Mouse (Mus musculus) heart, embryonic 11.5 days (tissue): ENCODE results near the gene Shisa7. TPM values are rescaled to one million over a fixed set of nuclear protein-coding genes. Genes with fewer than 3 reads are reported as not detected.

Source experiments
- ATAC-seq: fragments of 200-750 bp; cut with Nextera tagmentation; replicated peaks from 2 replicates; pipeline ENCODE4 v1.8.0; 2017; ENCODE audit warnings: moderate library complexity; ENCODE audit not compliant: insufficient number of reproducible peaks, low FRiP score, low TSS enrichment
- H3K27ac ChIP-seq: fragments of 300-500 bp; sonication (generic); 2 replicates; pipeline ENCODE4 v1.5.1; 2014; ENCODE audit warnings: mild to moderate bottlenecking, low read depth, low read length
- H3K27me3 ChIP-seq: fragments of 300-500 bp; sonication (generic); 2 replicates; pipeline ENCODE4 v1.6.1; 2014; ENCODE audit warnings: mild to moderate bottlenecking, low read length, mixed read lengths; ENCODE audit not compliant: control insufficient read depth, insufficient read depth
- H3K36me3 ChIP-seq: fragments of 300-500 bp; sonication (generic); 2 replicates; pipeline ENCODE4 v1.6.1; 2014; ENCODE audit warnings: mild to moderate bottlenecking, low read length, moderate library complexity, mixed read lengths; ENCODE audit not compliant: control insufficient read depth, insufficient read depth
- H3K4me1 ChIP-seq: fragments of 300-500 bp; sonication (generic); 2 replicates; pipeline ENCODE4 v1.6.1; 2014; ENCODE audit warnings: low read length; ENCODE audit not compliant: control insufficient read depth, insufficient read depth
- H3K4me2 ChIP-seq: fragments of 300-500 bp; sonication (generic); 2 replicates; pipeline ENCODE4 v1.6.1; 2014; ENCODE audit warnings: mild to moderate bottlenecking, moderate library complexity
- H3K4me3 ChIP-seq: fragments of 300-500 bp; sonication (generic); 2 replicates; pipeline ENCODE4 v1.5.1; 2014; ENCODE audit warnings: low read depth, low read length
- H3K9ac ChIP-seq: fragments of 300-500 bp; sonication (generic); 2 replicates; pipeline ENCODE4 v1.6.1; 2014; ENCODE audit warnings: mild to moderate bottlenecking, low read depth, low read length, moderate library complexity
- H3K9me3 ChIP-seq: fragments of 300-500 bp; sonication (generic); replicated peaks from 2 replicates; pipeline ENCODE4 v1.6.1; 2016; ENCODE audit warnings: low read length; ENCODE audit not compliant: control insufficient read depth
- WGBS: fragments of 180-500 bp; shearing (Covaris S2); extraction: QIAGEN DNeasy Blood & Tissue Kit; methylation state at CpG from one replicate; pipeline ENCODE4 v1.1.7; 2014; ENCODE audit not compliant: insufficient replicate concordance; 5-methylcytosine and 5-hydroxymethylcytosine counted together
- polyA plus RNA-seq: library from polyadenylated mRNA; unstranded; fragments of >200 nt; fragmentation: Nextera tagmentation; extraction: Ambion mirVana; gene quantifications from 2 replicates; pipeline ENCODE4 v1.2.1, GENCODE M21; 2014

Gene Shisa7
- polyA plus RNA-seq, 1 experiment from 2014 or later = 0.09 TPM

DNA sequence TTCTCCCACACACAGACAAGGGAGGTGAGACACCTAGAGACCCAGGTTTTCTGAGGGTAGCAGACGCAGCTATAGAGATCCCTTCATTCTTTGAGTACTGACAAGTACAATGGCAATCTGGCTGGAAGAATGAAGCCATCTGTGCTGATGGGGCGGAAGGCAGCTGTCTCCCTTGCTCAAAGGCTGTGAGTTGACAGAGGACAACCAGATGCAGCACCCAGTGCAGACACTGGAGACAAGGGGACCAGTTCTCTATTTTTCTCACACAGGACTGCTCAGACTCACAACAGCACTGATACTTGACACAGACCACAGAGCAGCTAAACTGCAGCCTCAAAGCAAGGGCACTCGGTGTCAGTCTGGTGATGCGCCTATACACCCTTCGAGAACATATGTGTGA lies 2.4 kb downstream of the Shisa7 start:
- H3K4me1 ChIP-seq = peaks cover 9% of the 10 kb centered on the region
- H3K27me3 ChIP-seq = peaks cover 63% of the 10 kb centered on the region
- H3K4me2 ChIP-seq = no peak overlapping the region
- H3K36me3 ChIP-seq = no peaks in the 10 kb centered on the region
- no peak for ATAC-seq
- no peak overlapping the region for H3K9ac ChIP-seq
- H3K9me3 ChIP-seq = no peaks in the 10 kb centered on the region
- 47% methylated on average over 5 of the region's 5 CpGs for WGBS
- no peak overlapping the region for H3K27ac ChIP-seq
- H3K4me3 ChIP-seq = no peak overlapping the region

- Histone ChIP-seq H3K9ac (no peak overlapping the region), H3K27ac (no peak overlapping the region), H3K27me3 (peaks cover 66% of the 10 kb centered on the region), H3K4me3 (no peak overlapping the region), H3K4me1 (peaks cover 7% of the 10 kb centered on the region; the same call in 1 of the 2 replicates), H3K4me2 (no peak overlapping the region), H3K9me3 (no peaks in the 10 kb centered on the region), H3K36me3 (no peaks in the 10 kb centered on the region)
- no peak for ATAC-seq
- WGBS = 0% methylated on average over 1 of the region's 1 CpGs
Measured at GRCm38 (mm10) chr7:4837639-4838038, 6.9 kb downstream of the Shisa7 start.

DNA sequence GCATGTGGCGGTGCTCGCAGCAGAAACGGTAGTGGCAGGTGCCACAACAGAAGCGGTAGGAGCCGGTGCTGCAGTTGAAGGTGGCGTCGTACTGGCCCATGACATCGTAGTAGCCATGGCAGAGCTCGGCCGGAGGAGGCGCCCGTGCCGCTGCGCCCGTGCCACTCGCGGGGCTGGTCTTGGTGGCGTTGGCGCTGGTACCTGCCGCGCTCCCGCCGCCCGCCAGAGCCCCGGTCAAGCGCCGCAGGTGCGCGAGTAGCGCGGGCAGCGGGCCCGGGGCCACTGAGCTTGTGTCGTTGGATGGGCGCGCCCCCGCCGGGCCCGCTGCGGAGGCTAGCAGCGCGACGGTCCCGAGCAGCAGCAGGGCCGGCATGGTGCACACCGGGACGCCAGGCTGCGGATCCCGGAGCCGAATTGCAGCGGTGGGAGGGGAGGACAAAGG lies 8.1 kb downstream of the Shisa7 start:
- ATAC-seq = peak; percentile 57

GRCm38 (mm10) chr7:4835631-4836327 lies 8.7 kb downstream of the Shisa7 start:
- Histone ChIP-seq H3K36me3 (no peaks in the 10 kb centered on the region), H3K27me3 (peaks cover 66% of the 10 kb centered on the region), H3K4me3 (peak overlapping the region; percentile 54), H3K4me1 (peaks cover 7% of the 10 kb centered on the region; the same call in 1 of the 2 replicates), H3K9me3 (no peaks in the 10 kb centered on the region), H3K9ac (no peak overlapping the region), H3K4me2 (peak overlapping the region; percentile 89), H3K27ac (no peak overlapping the region)
- WGBS = 7% methylated on average over 34 of the region's 34 CpGs
- peak; percentile 28; the same call in 1 of the 2 replicates for ATAC-seq

More for the DNA sequence above, 8.1 kb downstream of the Shisa7 start:
- peak overlapping the region; percentile 54 for H3K4me3 ChIP-seq
- no peak overlapping the region for H3K27ac ChIP-seq
- H3K9ac ChIP-seq = peak overlapping the region; percentile 54; the same call in 1 of the 2 replicates
- H3K4me1 ChIP-seq = peaks cover 7% of the 10 kb centered on the region; the same call in 1 of the 2 replicates
- peak overlapping the region; percentile 89 for H3K4me2 ChIP-seq
- no peaks in the 10 kb centered on the region for H3K36me3 ChIP-seq
- H3K27me3 ChIP-seq = peaks cover 61% of the 10 kb centered on the region
- under 1% methylated on average over 49 of the region's 51 CpGs for WGBS
- no peaks in the 10 kb centered on the region for H3K9me3 ChIP-seq

- ATAC-seq = no peak
- Histone ChIP-seq H3K27me3 (peaks cover 47% of the 10 kb centered on the region), H3K4me3 (no peak overlapping the region), H3K4me1 (no peaks in the 10 kb centered on the region), H3K27ac (no peak overlapping the region), H3K9ac (no peak overlapping the region), H3K36me3 (no peaks in the 10 kb centered on the region), H3K9me3 (no peaks in the 10 kb centered on the region), H3K4me2 (no peak overlapping the region)
- WGBS = 5% methylated on average over 12 of the region's 12 CpGs
Measured at GRCm38 (mm10) chr7:4830476-4830875, 14.0 kb downstream of the Shisa7 start.

- H3K4me2 ChIP-seq = no peak overlapping the region
- no peak overlapping the region for H3K4me3 ChIP-seq
- no peaks in the 10 kb centered on the region for H3K36me3 ChIP-seq
- ATAC-seq = no peak
- no peaks in the 10 kb centered on the region for H3K9me3 ChIP-seq
- peaks cover 6% of the 10 kb centered on the region for H3K4me1 ChIP-seq
- H3K9ac ChIP-seq = no peak overlapping the region
- peaks cover 10% of the 10 kb centered on the region for H3K27me3 ChIP-seq
- H3K27ac ChIP-seq = no peak overlapping the region
- 44% methylated on average over 4 of the region's 4 CpGs for WGBS
Measured at GRCm38 (mm10) chr7:4825365-4825764, 19.1 kb downstream of the Shisa7 start.

- Histone ChIP-seq H3K27me3 (no peaks in the 10 kb centered on the region; the same call in 1 of the 2 replicates), H3K4me1 (peaks cover 6% of the 10 kb centered on the region), H3K9me3 (no peaks in the 10 kb centered on the region), H3K4me3 (no peak overlapping the region), H3K36me3 (no peaks in the 10 kb centered on the region), H3K9ac (no peak overlapping the region), H3K4me2 (no peak overlapping the region), H3K27ac (0 out of 2 replicates have a peak overlapping the region, but pooled peaks have one; percentile 10)
- no peak for ATAC-seq
- WGBS = 69% methylated on average over 6 of the region's 6 CpGs
Measured at GRCm38 (mm10) chr7:4822162-4822907, 22.2 kb downstream of the Shisa7 start.

- Histone ChIP-seq H3K27ac (no peak overlapping the region), H3K9ac (no peak overlapping the region), H3K36me3 (no peaks in the 10 kb centered on the region), H3K4me1 (peaks cover 6% of the 10 kb centered on the region), H3K9me3 (no peaks in the 10 kb centered on the region), H3K4me2 (no peak overlapping the region), H3K27me3 (no peaks in the 10 kb centered on the region; the same call in 1 of the 2 replicates), H3K4me3 (no peak overlapping the region)
- ATAC-seq = no peak
- 85% methylated on average over 4 of the region's 4 CpGs for WGBS
Measured at GRCm38 (mm10) chr7:4821690-4822089, 22.8 kb downstream of the Shisa7 start.
